Mouse (Mus musculus) lung, postnatal 10 days (tissue): ENCODE measurements around the gene Adam23.
"Not testable (repeated sequence)": the region's sequence is repeated elsewhere in the genome, so short reads cannot be mapped to it uniquely, and the experiment has no call there.

ENCODE experiments used
- DNase-seq: peaks from one replicate; pipeline ENCODE4 v3.0.0; 2021

The Adam23 gene

DNA sequence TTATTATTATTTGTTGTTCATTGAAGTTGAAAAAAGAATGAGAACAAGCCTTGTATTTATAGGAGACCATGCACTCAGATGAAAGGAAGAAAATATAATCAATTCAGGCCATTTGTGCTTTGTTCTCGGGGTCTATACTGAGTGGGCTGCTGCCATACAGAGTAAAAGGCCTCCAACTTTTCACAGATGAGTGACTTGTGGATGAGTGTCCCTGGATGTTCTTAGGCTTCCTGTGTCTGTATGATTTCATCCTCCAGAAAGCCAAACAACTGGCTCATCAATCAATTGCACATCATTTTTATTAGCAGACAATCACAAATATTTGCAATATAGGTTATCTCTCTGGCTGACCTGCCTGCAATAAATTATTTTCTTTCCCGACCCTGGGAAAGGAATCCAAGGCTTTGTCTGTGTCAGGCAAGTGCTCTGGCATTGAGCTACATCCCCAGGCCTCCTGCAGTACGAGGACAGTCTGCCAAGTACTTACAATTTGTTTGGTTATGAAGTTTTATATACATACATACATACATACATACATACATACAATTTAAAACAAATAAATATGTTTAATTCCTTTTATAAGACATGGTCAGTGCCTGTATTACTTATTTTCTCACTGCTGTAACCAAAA, 158.3 kb downstream of the Adam23 start:
- DNase-seq, result peak; percentile 3

DNA sequence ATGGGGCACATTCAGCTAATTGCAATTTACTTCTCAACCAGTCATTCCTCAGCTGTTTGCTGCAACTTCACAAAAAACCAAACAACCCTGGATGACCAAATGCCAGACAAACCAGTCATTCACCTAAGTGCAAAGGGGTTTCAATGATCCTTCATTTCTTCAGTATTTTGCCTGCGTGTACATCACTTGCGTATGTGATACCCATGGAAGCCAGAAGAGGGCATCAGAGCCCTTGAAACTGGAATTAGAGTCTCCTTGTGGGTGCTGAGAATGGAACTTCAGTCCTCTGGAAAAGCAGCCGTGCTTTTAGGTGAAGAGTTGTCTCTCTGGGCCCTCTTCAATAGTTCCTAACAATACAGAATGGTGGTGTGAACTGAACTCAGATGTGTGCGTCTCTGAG, 163.9 kb downstream of the Adam23 start:
- DNase-seq, result no peak

DNA sequence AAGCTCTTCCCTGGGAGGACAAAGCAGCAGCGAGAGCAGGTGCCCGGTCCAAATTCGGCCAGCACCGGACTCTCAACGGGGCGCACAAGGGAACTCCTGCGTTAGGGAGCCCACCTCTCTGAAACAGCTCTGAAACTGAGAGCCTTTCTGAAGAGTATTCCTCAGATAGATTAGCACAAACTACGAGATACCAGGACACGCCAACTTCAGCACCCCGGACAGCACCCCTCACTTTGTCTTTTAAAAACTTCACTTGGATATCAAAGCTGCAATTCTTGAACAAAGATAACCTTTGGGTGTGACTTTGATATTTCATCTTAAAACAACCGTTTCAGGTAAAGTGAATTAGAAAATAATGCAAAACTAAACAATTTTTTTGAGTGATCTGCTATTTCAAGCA, 168.9 kb downstream of the Adam23 start:
- DNase-seq, result peak; percentile 62

DNA sequence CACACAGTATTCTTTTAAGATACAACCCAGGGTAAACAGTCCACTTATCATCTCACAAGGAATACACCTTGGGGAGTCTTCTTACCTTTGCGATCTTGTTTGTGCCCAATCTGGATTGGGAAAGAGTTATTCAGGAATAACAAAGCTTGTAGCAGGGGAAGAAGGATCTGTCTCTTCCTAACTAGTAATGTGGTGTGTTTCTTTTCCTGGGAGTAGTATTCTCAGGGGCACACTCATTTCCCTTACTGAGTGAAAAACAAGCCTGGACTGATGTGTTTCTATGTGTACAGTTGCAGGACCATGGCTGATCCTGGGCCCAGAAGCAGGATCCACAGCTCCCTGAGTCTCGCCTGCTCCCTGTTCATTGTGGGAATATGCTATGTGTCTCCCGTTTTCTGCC, 170.0 kb downstream of the Adam23 start, which contains the start of gene Gm39653:
Gene Gm39653, plus strand, starts transcription at position 301 of the 400 bp plus-strand sequence.
- DNase-seq, result no peak

DNA sequence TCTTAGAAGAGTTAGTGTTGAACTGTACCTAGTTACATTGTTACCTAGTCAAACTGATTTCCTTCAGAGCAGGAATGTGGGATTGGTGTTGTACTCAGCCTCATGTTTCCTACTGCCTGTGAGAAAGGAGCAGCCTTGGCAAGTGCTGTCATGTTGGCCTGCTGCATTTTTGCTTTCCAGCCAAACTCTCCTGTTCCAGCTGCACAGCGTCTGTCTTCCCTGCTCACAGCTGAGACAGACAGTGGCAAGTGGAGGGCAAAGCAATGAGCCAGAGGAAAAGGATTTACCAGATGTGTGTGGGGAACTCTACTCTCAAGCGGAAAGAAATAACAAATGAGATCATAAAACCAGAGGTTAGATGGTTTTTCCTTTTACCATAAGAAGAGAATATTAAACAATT, 182.5 kb downstream of the Adam23 start:
- DNase-seq, result peak; percentile 4

DNA sequence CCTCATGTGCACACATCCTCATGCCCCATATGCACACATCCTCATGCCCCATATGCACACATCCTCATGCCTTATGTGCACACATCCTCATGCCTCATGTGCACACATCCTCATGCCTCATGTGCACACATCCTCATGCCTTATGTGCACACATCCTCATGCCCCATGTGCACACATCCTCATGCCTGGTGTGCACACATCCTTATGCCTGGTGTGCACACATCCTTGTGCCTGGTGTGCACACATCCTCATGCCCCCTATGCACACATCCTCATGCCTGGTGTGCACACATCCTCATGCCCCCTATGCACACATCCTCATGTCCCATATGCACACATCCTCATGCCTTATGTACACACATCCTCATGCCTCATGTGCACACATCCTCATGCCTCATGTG, 184.7 kb downstream of the Adam23 start:
- not testable (repeated sequence) for DNase-seq

DNA sequence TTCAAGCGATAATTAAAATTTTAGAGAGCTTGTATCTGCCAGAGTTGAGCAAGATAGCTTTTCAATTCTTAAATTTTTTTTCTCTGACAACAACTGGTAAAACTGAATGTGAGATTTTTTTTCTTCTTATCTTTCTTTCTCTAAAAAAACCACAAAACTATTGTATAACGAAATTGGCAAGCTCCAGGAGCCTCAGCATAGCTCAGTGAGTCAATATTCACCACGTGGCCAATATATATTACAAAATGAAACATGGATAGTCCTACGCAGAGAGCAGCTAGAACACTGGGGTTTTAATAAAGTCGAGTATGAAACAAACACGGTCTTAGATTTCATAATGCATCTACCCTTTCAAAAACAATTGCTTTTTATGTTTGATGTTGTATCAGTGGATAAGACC, 194.2 kb downstream of the Adam23 start:
- no peak for DNase-seq
